Mouse (Mus musculus): ENCODE measurements around the gene Furin. TPM values are rescaled to one million over a fixed set of nuclear protein-coding genes. Genes with fewer than 3 reads are reported as not detected.
"Not testable (repeated sequence)": the region's sequence is repeated elsewhere in the genome, so short reads cannot be mapped to it uniquely, and the experiment has no call there.

Gene Furin
- total and polyA plus RNA-seq, 3 experiments, result 158 to 225 (median 185) TPM

- peak; percentile 78 for DNase-seq
These were observed 4.0 kb downstream of the Furin start for GRCm38 (mm10) chr7:80401041-80401859.

- DNase-seq, result peak; percentile 41
These were observed 4.7 kb downstream of the Furin start for GRCm38 (mm10) chr7:80400571-80400970.

- peak; percentile 88 for DNase-seq
These were observed 5.1 kb downstream of the Furin start for GRCm38 (mm10) chr7:80400099-80400498.

GRCm38 (mm10) chr7:80398654-80399444 is 6.4 kb downstream of the Furin start:
- DNase-seq, result peak; percentile 39

- DNase-seq, result no peak
These were observed 7.2 kb downstream of the Furin start for GRCm38 (mm10) chr7:80397986-80398385.

GRCm38 (mm10) chr7:80396427-80396826 is 8.8 kb downstream of the Furin start:
- not testable (repeated sequence) for DNase-seq

- DNase-seq, result no peak
These were observed 10.6 kb downstream of the Furin start for GRCm38 (mm10) chr7:80394600-80394999.

GRCm38 (mm10) chr7:80392119-80392518 is 13.1 kb downstream of the Furin start:
- DNase-seq, result no peak

- peak; percentile 77 for DNase-seq
These were observed 17.3 kb downstream of the Furin start, which contains the start of gene Fes for GRCm38 (mm10) chr7:80387633-80388543. Gene Fes (minus strand): TSS chr7:80387946.

GRCm38 (mm10) chr7:80387033-80387632 is 18.1 kb downstream of the Furin start:
- peak; percentile 54 for DNase-seq

GRCm38 (mm10) chr7:80386235-80386930 is 18.9 kb downstream of the Furin start:
- DNase-seq, result peak; percentile 91

GRCm38 (mm10) chr7:80382919-80383318 is 22.3 kb downstream of the Furin start:
- DNase-seq, result no peak

- no peak for DNase-seq
These were observed 25.7 kb downstream of the Furin start for GRCm38 (mm10) chr7:80379531-80379930.

GRCm38 (mm10) chr7:80377471-80377870 is 27.8 kb downstream of the Furin start:
- peak; percentile 60 for DNase-seq

- DNase-seq, result no peak
These were observed 29.0 kb downstream of the Furin start for GRCm38 (mm10) chr7:80376192-80376591.

GRCm38 (mm10) chr7:80375376-80376039 is 29.7 kb downstream of the Furin start:
- DNase-seq, result peak; percentile 81

- no peak for DNase-seq
These were observed 30.5 kb downstream of the Furin start for GRCm38 (mm10) chr7:80374733-80375132.

- no peak for DNase-seq
These were observed 31.0 kb downstream of the Furin start for GRCm38 (mm10) chr7:80374280-80374679.

- DNase-seq, result no peak
These were observed 31.4 kb downstream of the Furin start for GRCm38 (mm10) chr7:80373850-80374249.

- DNase-seq, result no peak
These were observed 31.9 kb downstream of the Furin start for GRCm38 (mm10) chr7:80373352-80373751.
